Mouse (Mus musculus): ENCODE measurements around the gene Sarm1.
"Not testable (repeated sequence)": the region's sequence is repeated elsewhere in the genome, so short reads cannot be mapped to it uniquely, and the experiment has no call there.

The Sarm1 gene

GRCm38 (mm10) chr11:78497544-78498522, at the start of gene Sarm1:
Sarm1 (minus strand) TSS chr11:78497754.
- DNase-seq (ENCODE audit: low read depth, low spot score), result peak; percentile 97

- peak; percentile 26 for DNase-seq (ENCODE audit: low read depth, low spot score)
Measured at GRCm38 (mm10) chr11:78545181-78545580, 47.6 kb upstream of the Sarm1 start.

- DNase-seq (ENCODE audit: low read depth, low spot score), result no peak
Measured at GRCm38 (mm10) chr11:78544449-78545111, 47.0 kb upstream of the Sarm1 start.

GRCm38 (mm10) chr11:78540358-78540757, 42.8 kb upstream of the Sarm1 start:
- DNase-seq (ENCODE audit: low read depth, low spot score), result no peak

- no peak for DNase-seq (ENCODE audit: low read depth, low spot score)
Measured at GRCm38 (mm10) chr11:78536690-78537084, 39.1 kb upstream of the Sarm1 start.

GRCm38 (mm10) chr11:78536080-78536689, 38.6 kb upstream of the Sarm1 start, which contains the start of the genes Tnfaip1 and Ift20:
Tnfaip1 (minus strand) TSS chr11:78536332.
Ift20 (plus strand) TSS chr11:78536361.
- peak; percentile 99 for DNase-seq (ENCODE audit: low read depth, low spot score)

GRCm38 (mm10) chr11:78535376-78536079, 38.0 kb upstream of the Sarm1 start:
- DNase-seq (ENCODE audit: low read depth, low spot score), result peak; percentile 77

GRCm38 (mm10) chr11:78534516-78534915, 37.0 kb upstream of the Sarm1 start:
- DNase-seq (ENCODE audit: low read depth, low spot score), result peak; percentile 29

- DNase-seq (ENCODE audit: low read depth, low spot score), result not testable (repeated sequence)
Measured at GRCm38 (mm10) chr11:78531515-78531914, 34.0 kb upstream of the Sarm1 start.

GRCm38 (mm10) chr11:78531046-78531445, 33.5 kb upstream of the Sarm1 start:
- no peak for DNase-seq (ENCODE audit: low read depth, low spot score)

- DNase-seq (ENCODE audit: low read depth, low spot score), result no peak
Measured at GRCm38 (mm10) chr11:78530001-78530400, 32.4 kb upstream of the Sarm1 start.

- no peak for DNase-seq (ENCODE audit: low read depth, low spot score)
Measured at GRCm38 (mm10) chr11:78528714-78529113, 31.2 kb upstream of the Sarm1 start.

- DNase-seq (ENCODE audit: low read depth, low spot score), result no peak
Measured at GRCm38 (mm10) chr11:78524838-78525237, 27.3 kb upstream of the Sarm1 start.

GRCm38 (mm10) chr11:78523241-78523955, 25.8 kb upstream of the Sarm1 start:
- no peak for DNase-seq (ENCODE audit: low read depth, low spot score)

- DNase-seq (ENCODE audit: low read depth, low spot score), result peak; percentile 41
Measured at GRCm38 (mm10) chr11:78522481-78522997, 25.0 kb upstream of the Sarm1 start.

GRCm38 (mm10) chr11:78521880-78522279, 24.3 kb upstream of the Sarm1 start:
- no peak for DNase-seq (ENCODE audit: low read depth, low spot score)

- no peak for DNase-seq (ENCODE audit: low read depth, low spot score)
Measured at GRCm38 (mm10) chr11:78518931-78519330, 21.4 kb upstream of the Sarm1 start.

GRCm38 (mm10) chr11:78515549-78516325, 18.2 kb upstream of the Sarm1 start:
- DNase-seq (ENCODE audit: low read depth, low spot score), result peak; percentile 37

GRCm38 (mm10) chr11:78513106-78513790, 15.7 kb upstream of the Sarm1 start:
- peak; percentile 16 for DNase-seq (ENCODE audit: low read depth, low spot score)
